Mouse (Mus musculus) neural tube, embryonic 14.5 days (tissue): ENCODE measurements at regions not wholly inside any gene's neighbourhood (a gene's known extent, or its start where the extent isn't known, plus 50 kb on each side); places are given as distances from the start of the nearest gene placed in this dataset.
A peak's percentile ranks its signal among the peaks of the same experiment; 100 is the strongest.

Source experiments
- ATAC-seq: fragments of 200-750 bp; cut with Nextera tagmentation; 2 replicates; pipeline ENCODE4 v1.8.0; 2017; ENCODE audit warnings: low read depth, mild to moderate bottlenecking, moderate TSS enrichment, moderate library complexity
- H3K27ac ChIP-seq: fragments of 300-500 bp; sonication (generic); 2 replicates; pipeline ENCODE4 v1.5.1; 2014; ENCODE audit warnings: low read depth, mild to moderate bottlenecking, control low read depth, low read length, moderate library complexity, mixed read lengths
- H3K27me3 ChIP-seq: fragments of 300-500 bp; sonication (generic); 2 replicates; pipeline ENCODE4 v1.6.1; 2014; ENCODE audit warnings: low read length; ENCODE audit not compliant: control insufficient read depth, insufficient read depth
- H3K36me3 ChIP-seq: fragments of 300-500 bp; sonication (generic); 2 replicates; pipeline ENCODE4 v1.6.1; 2014; ENCODE audit warnings: low read length, mixed read lengths; ENCODE audit not compliant: control insufficient read depth, insufficient read depth
- H3K4me1 ChIP-seq: fragments of 300-500 bp; sonication (generic); 2 replicates; pipeline ENCODE4 v1.6.1; 2014; ENCODE audit warnings: low read length; ENCODE audit not compliant: control insufficient read depth, insufficient read depth
- H3K4me2 ChIP-seq: fragments of 300-500 bp; sonication (generic); 2 replicates; pipeline ENCODE4 v1.6.1; 2014; ENCODE audit warnings: mild to moderate bottlenecking, low read depth, low read length, control low read depth
- H3K4me3 ChIP-seq: fragments of 300-500 bp; sonication (generic); 2 replicates; pipeline ENCODE4 v1.5.1; 2014; ENCODE audit warnings: low read depth, low read length, control low read depth, mixed read lengths
- H3K9ac ChIP-seq: fragments of 300-500 bp; sonication (generic); replicated peaks from 2 replicates; pipeline ENCODE4 v1.6.1; 2014; ENCODE audit warnings: low read depth, mild to moderate bottlenecking, control low read depth, low read length, mixed read lengths
- H3K9me3 ChIP-seq: fragments of 300-500 bp; sonication (generic); 2 replicates; pipeline ENCODE4 v1.6.1; 2016; ENCODE audit warnings: low read length; ENCODE audit not compliant: control insufficient read depth
- WGBS: fragments of 180-500 bp; shearing (Covaris S2); extraction: QIAGEN DNeasy Blood & Tissue Kit; methylation state at CpG from one replicate; pipeline ENCODE4 v1.1.7; 2014; 5-methylcytosine and 5-hydroxymethylcytosine counted together

DNA sequence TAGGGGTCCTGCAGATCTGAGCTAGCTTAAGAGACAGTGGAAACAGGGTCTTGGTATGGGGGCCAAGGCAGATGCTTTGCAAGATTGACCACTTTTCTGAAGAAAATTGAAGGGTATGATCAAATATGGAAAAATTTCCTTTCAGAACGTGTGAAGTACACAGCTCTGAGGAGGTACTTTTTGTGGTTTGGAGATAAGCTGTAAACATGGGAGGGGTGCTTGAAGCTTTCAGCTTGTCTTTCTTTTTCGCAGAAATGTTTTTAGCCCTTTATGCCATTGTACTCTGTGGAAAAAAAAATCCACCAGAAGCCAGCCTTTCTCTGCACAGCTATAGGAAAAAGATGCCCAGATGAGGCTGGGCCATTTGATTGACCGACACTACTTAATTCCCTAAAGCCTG, 116.3 kb upstream of the 4933412E24Rik start:
- H3K36me3 ChIP-seq = no peaks in the 10 kb centered on the region
- WGBS = 93% methylated on average over 3 of the region's 3 CpGs
- no peaks in the 10 kb centered on the region for H3K27me3 ChIP-seq
- no peak overlapping the region for H3K4me3 ChIP-seq
- H3K27ac ChIP-seq = no peak overlapping the region
- no peak overlapping the region for H3K4me2 ChIP-seq
- H3K9ac ChIP-seq = no peak overlapping the region
- ATAC-seq = no peak
- H3K9me3 ChIP-seq = no peaks in the 10 kb centered on the region
- no peaks in the 10 kb centered on the region for H3K4me1 ChIP-seq

DNA sequence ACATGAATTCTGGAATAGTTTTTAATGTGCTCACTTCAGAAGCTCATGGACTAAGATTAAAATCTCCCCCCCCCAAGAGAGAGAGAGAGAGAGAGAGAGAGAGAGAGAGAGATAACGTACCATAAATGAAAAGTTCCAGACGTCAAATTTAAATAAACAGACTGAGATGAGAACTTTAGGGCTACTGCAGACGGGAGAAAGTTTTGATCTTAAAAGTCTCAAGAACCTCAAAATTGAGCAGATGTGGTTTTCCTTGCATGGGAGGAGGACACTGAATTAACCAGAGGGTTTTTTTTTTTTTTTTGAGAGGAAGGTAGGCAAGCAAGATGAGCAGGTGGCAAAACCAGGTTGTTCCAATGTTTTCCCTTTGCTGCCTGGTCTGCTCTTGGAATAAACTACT, 108.0 kb upstream of the 4933412E24Rik start:
- H3K9me3 ChIP-seq = no peaks in the 10 kb centered on the region
- 89% methylated on average over 3 of the region's 3 CpGs for WGBS
- H3K4me3 ChIP-seq = no peak overlapping the region
- H3K4me1 ChIP-seq = no peaks in the 10 kb centered on the region
- H3K27ac ChIP-seq = no peak overlapping the region
- ATAC-seq = no peak
- H3K27me3 ChIP-seq = no peaks in the 10 kb centered on the region
- no peaks in the 10 kb centered on the region for H3K36me3 ChIP-seq
- no peak overlapping the region for H3K4me2 ChIP-seq
- no peak overlapping the region for H3K9ac ChIP-seq

DNA sequence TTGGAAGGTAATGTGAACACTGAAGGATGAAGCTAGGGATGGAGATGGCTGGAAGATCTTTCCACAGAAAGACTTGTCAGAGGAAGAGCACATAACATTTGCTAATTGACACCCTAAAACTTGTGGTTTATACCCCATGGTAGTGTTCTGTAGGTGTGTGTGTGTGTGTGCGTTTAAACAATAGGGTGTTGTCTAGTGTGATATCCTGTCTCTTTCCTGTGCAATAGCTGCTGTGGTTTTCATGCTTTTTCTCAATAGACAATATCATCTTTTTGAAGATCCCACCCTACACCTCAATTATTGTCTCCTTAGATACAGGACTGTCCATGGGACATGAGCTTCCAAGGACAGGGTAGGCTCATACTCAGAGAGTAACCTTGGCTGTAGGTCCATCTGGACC, 103.5 kb upstream of the 4933412E24Rik start:
- no peaks in the 10 kb centered on the region for H3K27me3 ChIP-seq
- no peak for ATAC-seq

DNA sequence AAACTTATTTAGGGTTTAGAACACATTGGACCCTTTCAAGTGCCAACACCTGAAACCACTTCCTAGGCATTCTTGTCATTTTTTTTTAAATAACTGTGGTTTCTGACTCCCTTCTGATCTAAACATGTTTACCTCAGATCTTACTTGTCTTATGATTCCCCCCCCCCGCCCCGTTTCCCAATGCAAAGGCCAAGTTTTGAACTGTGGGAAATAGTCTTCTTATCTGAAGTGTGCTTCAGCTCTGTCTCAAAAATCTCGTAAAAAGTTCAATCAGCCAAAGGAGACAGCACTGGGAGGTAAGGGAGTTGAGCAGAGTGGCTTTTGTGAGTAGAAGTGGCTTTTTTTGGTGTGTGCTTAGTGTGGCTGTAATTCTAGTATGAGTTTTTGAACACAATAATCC, 95.5 kb upstream of the 4933412E24Rik start:
- no peaks in the 10 kb centered on the region for H3K9me3 ChIP-seq
- no peak overlapping the region for H3K4me3 ChIP-seq
- H3K4me1 ChIP-seq = no peaks in the 10 kb centered on the region
- no peak for ATAC-seq
- no peak overlapping the region for H3K27ac ChIP-seq
- H3K27me3 ChIP-seq = no peaks in the 10 kb centered on the region
- no peak overlapping the region for H3K4me2 ChIP-seq
- H3K9ac ChIP-seq = no peak overlapping the region
- H3K36me3 ChIP-seq = no peaks in the 10 kb centered on the region
- WGBS = 92% methylated on average over 3 of the region's 3 CpGs

More for the DNA sequence above, 103.5 kb upstream of the 4933412E24Rik start:
- Histone ChIP-seq H3K4me3 (no peak overlapping the region), H3K27ac (no peak overlapping the region), H3K4me1 (no peaks in the 10 kb centered on the region), H3K9ac (no peak overlapping the region), H3K36me3 (no peaks in the 10 kb centered on the region), H3K9me3 (no peaks in the 10 kb centered on the region), H3K4me2 (no peak overlapping the region)
- WGBS = 93% methylated on average over 1 of the region's 1 CpGs

DNA sequence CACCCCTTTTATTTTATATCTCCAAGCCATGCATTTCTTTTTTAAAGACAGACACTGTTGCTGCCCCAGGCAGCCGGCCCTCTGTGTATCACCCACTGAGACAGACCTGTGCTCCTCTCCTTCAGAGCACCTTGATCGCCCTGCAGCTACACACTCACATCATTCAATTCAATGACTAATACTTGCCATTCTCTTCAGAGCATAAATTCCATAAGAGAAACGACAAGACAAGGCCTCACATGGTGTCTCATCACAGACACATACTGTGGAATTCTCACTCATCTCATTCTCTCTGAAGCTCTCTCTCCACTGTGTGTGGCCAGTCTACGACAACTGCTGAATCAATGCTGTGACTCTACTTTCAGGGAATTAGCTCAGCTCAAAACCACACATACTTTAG, 94.6 kb upstream of the 4933412E24Rik start:
- H3K4me2 ChIP-seq = no peak overlapping the region
- 90% methylated on average over 4 of the region's 4 CpGs for whole genome bisulfite sequencing
- no peak for ATAC-seq
- H3K27ac ChIP-seq = no peak overlapping the region
- no peak overlapping the region for H3K9ac ChIP-seq
- no peak overlapping the region for H3K4me3 ChIP-seq
- H3K36me3 ChIP-seq = no peaks in the 10 kb centered on the region
- no peaks in the 10 kb centered on the region for H3K9me3 ChIP-seq
- no peaks in the 10 kb centered on the region for H3K27me3 ChIP-seq
- no peaks in the 10 kb centered on the region for H3K4me1 ChIP-seq

DNA sequence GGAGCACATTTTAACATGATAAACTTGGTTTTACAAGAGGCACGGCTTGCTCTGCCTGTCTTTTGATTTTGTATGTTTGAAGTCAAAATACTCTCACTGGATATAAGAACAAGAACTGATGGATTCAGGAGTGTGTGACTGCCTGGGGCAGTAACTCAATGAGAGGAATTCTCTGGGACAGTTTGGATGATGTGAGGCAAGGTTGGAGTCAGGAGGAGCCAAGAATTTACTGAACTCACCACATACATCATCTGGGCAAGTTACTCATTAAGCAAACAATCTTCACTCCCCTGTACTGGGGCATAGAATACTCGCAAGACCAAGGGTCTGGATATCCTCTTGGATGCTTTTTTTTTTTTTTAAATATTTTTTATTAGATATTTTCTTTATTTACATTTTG, 87.7 kb upstream of the 4933412E24Rik start:
- Histone ChIP-seq H3K36me3 (no peaks in the 10 kb centered on the region), H3K27me3 (no peaks in the 10 kb centered on the region), H3K9ac (no peak overlapping the region), H3K9me3 (no peaks in the 10 kb centered on the region), H3K27ac (no peak overlapping the region), H3K4me2 (no peak overlapping the region), H3K4me1 (no peaks in the 10 kb centered on the region), H3K4me3 (no peak overlapping the region)
- WGBS = 86% methylated on average over 2 of the region's 2 CpGs
- no peak for ATAC-seq

DNA sequence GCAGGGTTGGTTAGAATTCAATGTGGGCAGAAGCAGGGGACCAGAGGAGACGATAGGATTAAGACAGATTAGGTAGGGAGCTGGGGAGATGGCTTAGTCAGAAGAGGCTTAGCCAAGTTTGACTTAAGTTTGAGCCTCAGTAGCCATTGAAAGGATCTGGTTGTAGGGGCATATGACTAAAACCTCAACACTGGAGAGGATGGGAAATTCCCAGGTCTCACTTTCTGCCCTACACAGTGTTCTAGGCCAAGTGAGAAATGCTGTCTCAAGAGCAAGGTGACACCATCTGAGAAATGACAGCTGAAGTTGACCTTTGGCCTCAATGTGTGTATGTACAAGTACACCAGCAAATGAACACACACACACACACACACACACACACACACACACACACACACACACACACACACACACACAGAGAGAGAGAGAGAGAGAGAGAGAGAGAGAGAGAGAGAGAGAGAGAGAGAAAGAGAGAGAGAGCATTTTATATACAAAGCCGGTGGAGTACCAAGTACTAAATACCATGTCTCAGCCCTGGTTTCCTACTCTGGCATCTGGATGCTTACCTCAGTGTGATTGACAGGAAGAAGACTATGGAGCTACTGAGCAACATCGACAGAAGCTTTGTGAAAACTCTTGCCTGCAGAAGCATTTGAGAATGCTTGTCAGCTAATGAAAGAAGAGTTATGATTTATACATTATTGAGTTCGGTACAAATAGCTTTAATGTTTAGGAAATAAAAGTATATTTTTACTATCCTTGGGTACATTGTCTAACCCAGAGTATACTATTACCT, 85.3 kb upstream of the 4933412E24Rik start:
- no peaks in the 10 kb centered on the region for H3K4me1 ChIP-seq
- H3K27me3 ChIP-seq = no peaks in the 10 kb centered on the region
- no peaks in the 10 kb centered on the region for H3K9me3 ChIP-seq
- no peaks in the 10 kb centered on the region for H3K36me3 ChIP-seq
- no peak overlapping the region for H3K9ac ChIP-seq
- ATAC-seq = no peak
- H3K4me3 ChIP-seq = no peak overlapping the region
- H3K4me2 ChIP-seq = no peak overlapping the region
- H3K27ac ChIP-seq = no peak overlapping the region
- WGBS = 84% methylated on average over 4 of the region's 4 CpGs

DNA sequence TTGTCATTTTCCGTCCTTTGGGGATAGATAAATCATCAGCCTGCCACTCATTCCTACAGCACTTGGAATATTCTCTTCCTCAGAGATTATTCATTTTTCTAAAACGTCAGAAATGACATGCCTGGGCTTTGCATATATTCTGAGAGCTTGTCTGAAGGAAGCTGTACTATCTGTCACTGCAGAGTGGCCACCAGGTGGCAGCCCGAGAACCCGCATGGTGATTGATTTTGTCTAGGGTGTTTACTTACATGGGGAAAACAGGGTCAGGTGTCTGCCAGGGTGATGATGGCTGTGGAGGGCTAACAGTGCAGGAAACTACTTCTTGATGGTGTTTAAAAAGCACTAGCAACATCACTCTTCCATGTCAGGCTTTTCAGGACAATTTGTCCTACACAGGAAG, 80.7 kb upstream of the 4933412E24Rik start:
- H3K9me3 ChIP-seq = no peaks in the 10 kb centered on the region
- no peaks in the 10 kb centered on the region for H3K27me3 ChIP-seq
- WGBS = 10% methylated on average over 4 of the region's 4 CpGs
- H3K27ac ChIP-seq = no peak overlapping the region
- H3K9ac ChIP-seq = no peak overlapping the region
- ATAC-seq = peak; percentile 91
- no peak overlapping the region for H3K4me2 ChIP-seq
- no peak overlapping the region for H3K4me3 ChIP-seq
- no peaks in the 10 kb centered on the region for H3K4me1 ChIP-seq
- H3K36me3 ChIP-seq = no peaks in the 10 kb centered on the region

DNA sequence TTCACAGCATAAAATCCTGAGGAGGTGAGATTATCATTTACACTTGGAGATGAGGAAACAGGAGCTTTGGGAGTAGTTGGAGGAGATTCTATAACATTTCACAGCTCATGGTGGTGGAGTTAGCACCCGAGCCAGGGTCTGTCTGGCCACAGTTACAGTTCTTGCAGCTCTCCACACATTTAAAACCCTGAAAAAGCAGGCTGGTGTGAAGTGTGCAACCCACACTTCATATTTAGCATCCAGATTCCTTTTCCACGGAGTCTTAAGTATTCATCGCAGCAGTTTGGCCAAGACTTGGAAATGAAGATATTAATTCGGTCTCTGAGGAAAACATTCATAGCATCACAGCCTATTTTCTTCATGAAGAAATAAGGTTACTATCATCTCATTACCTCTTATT, 79.7 kb upstream of the 4933412E24Rik start:
- no peaks in the 10 kb centered on the region for H3K9me3 ChIP-seq
- H3K4me3 ChIP-seq = no peak overlapping the region
- no peaks in the 10 kb centered on the region for H3K36me3 ChIP-seq
- H3K4me2 ChIP-seq = no peak overlapping the region
- H3K27me3 ChIP-seq = no peaks in the 10 kb centered on the region
- no peaks in the 10 kb centered on the region for H3K4me1 ChIP-seq
- no peak overlapping the region for H3K27ac ChIP-seq
- no peak overlapping the region for H3K9ac ChIP-seq
- WGBS = 90% methylated on average over 4 of the region's 4 CpGs
- ATAC-seq = no peak
